ENCODE assay signal across 16 mouse cellular contexts in genomic region chr2:4339128-4339527, GRCm38 (mm10).
A peak's percentile ranks its signal among the peaks of the same experiment; 100 is the strongest.
DNase-seq lines count a peak whose midpoint lies in the region; ATAC-seq and TF ChIP-seq lines count a peak whose summit lies in the region.
"Had no signal": no experiment of that assay in that cellular context is flagged by ENCODE, and none has a peak within 500 bp of the region (broad histone marks: within the 10 kb centered on the region; RNA-seq: fewer than 3 reads in every experiment).

No protein-coding gene starts in this region.

- no peak for DNase-seq in heart, postnatal 10 days
- no peak for DNase-seq in kidney, postnatal 36 days
- no peak for DNase-seq in Patski (ENCODE audit: low read depth, low spot score)
- no peak for DNase-seq in limb, embryonic 10.5 days (ENCODE audit: low spot score)
- no peak for DNase-seq in cerebellum, postnatal 14 days
- DNase-seq in right cerebral cortex, adult 18-20 months = no peak
- DNase-seq: adrenal gland, adult 8-10 months; cerebellum, postnatal 25 days; gastrocnemius, postnatal 25 days; kidney, adult 18-20 months; thymus, adult 18-20 months had no signal

- no peaks in the 10 kb centered on the region for H3K27me3 ChIP-seq in heart, embryonic 12.5 days (replicated peaks)
- H3K27me3 ChIP-seq in kidney, embryonic 14.5 days (ENCODE audit: control insufficient read depth, insufficient read depth, low read length) = no peaks in the 10 kb centered on the region
- H3K27me3 ChIP-seq in Patski = no peaks in the 10 kb centered on the region
- no peaks in the 10 kb centered on the region for H3K27me3 ChIP-seq in limb, embryonic 10.5 days (ENCODE audit: low read depth, poor library complexity, severe bottlenecking)
- H3K27me3 ChIP-seq: neural tube, embryonic 12.5 days had no signal

- peak overlapping the region; percentile 25 for H3K27ac ChIP-seq in heart, embryonic 12.5 days (ENCODE audit: poor library complexity, severe bottlenecking)
- H3K27ac ChIP-seq in kidney, embryonic 14.5 days (ENCODE audit: low read depth, low read length) = 0 out of 2 replicates have a peak overlapping the region, but pooled peaks have one; percentile 6
- peak overlapping the region; percentile 72 for H3K27ac ChIP-seq in limb, embryonic 10.5 days
- H3K27ac ChIP-seq: neural tube, embryonic 12.5 days had no signal

- no peaks in the 10 kb centered on the region for H3K36me3 ChIP-seq in heart, embryonic 12.5 days
- no peaks in the 10 kb centered on the region for H3K36me3 ChIP-seq in kidney, embryonic 14.5 days (ENCODE audit: control insufficient read depth, insufficient read depth, low read length)
- H3K36me3 ChIP-seq in limb, embryonic 10.5 days = peaks cover 12% of the 10 kb centered on the region
- H3K36me3 ChIP-seq: neural tube, embryonic 12.5 days had no signal

- CTCF ChIA-PET in Patski (lab: Charles Lee) = interaction anchor here (1.5 kb wide), 2 partner anchors 10 to 152 kb away, joined by 3 to 6 read pairs; no protein-coding TSS in a partner anchor

- intact Hi-C loops in heart, postnatal 10 days (cut with DNase I) = no loop called here

- in situ Hi-C loops in Patski (cut with MboI; ENCODE audit: low pct_unique_long_range_greater_than_20kb) = no loop called here

- H3K4me2 ChIP-seq in heart, embryonic 12.5 days = no peak overlapping the region
- no peak overlapping the region for H3K4me2 ChIP-seq in kidney, embryonic 14.5 days (replicated peaks; ENCODE audit: low read depth, low read length)
- H3K4me2 ChIP-seq: liver, embryonic 11.5 days; neural tube, embryonic 12.5 days had no signal

- peaks cover 26% of the 10 kb centered on the region for H3K4me1 ChIP-seq in heart, embryonic 12.5 days (replicated peaks)
- H3K4me1 ChIP-seq in kidney, embryonic 14.5 days (ENCODE audit: control insufficient read depth, insufficient read depth, low read length) = no peaks in the 10 kb centered on the region
- peaks cover 62% of the 10 kb centered on the region for H3K4me1 ChIP-seq in limb, embryonic 10.5 days

- 28% methylated on average over 4 of the region's 4 CpGs for WGBS in heart, embryonic 12.5 days
- 63% methylated on average over 4 of the region's 4 CpGs for WGBS in kidney, embryonic 14.5 days
- 65% methylated on average over 4 of the region's 4 CpGs for WGBS in limb, embryonic 10.5 days

- no peaks in the 10 kb centered on the region for H3K9me3 ChIP-seq in heart, embryonic 12.5 days (replicated peaks)
- H3K9me3 ChIP-seq in kidney, embryonic 14.5 days (ENCODE audit: control insufficient read depth, low read length) = no peaks in the 10 kb centered on the region
- no peaks in the 10 kb centered on the region for H3K9me3 ChIP-seq in limb, embryonic 10.5 days (replicated peaks)
- H3K9me3 ChIP-seq: neural tube, embryonic 12.5 days had no signal

- POLR2A ChIA-PET in Patski (lab: Charles Lee) = interaction anchor here (0.8 kb wide), 1 partner anchor 13 kb away, joined by 3 read pairs; no protein-coding TSS in a partner anchor

- ATAC-seq in heart, embryonic 12.5 days (ENCODE audit: insufficient number of reproducible peaks, low FRiP score) = no peak
- no peak for ATAC-seq in kidney, embryonic 14.5 days (ENCODE audit: low FRiP score, low TSS enrichment)
- ATAC-seq in Patski = peak; percentile 17
- ATAC-seq: forebrain, embryonic 14.5 days had no signal

- H3K4me3 ChIP-seq in heart, embryonic 12.5 days = no peak overlapping the region
- no peak overlapping the region for H3K4me3 ChIP-seq in kidney, embryonic 14.5 days (ENCODE audit: low read length)
- H3K4me3 ChIP-seq in limb, embryonic 10.5 days = no peak overlapping the region
- H3K4me3 ChIP-seq: neural tube, embryonic 12.5 days had no signal

- TF ChIP-seq CTCF in Patski (IDR thresholded peaks at IDR 0.05) = no peak

- no peak overlapping the region for H3K9ac ChIP-seq in heart, embryonic 12.5 days
- H3K9ac ChIP-seq in kidney, embryonic 14.5 days (ENCODE audit: low read depth, low read length) = no peak overlapping the region
- H3K9ac ChIP-seq: neural tube, embryonic 12.5 days had no signal

Comparison
In these comparisons a context has a peak if more than half of its experiments do, and no peak if none do; other contexts are left out.
1. H3K27ac ChIP-seq: peak in every context shown above with its lines; median percentile 72 in limb, embryonic 10.5 days; 25 in heart, embryonic 12.5 days; 6 in kidney, embryonic 14.5 days.